Mouse (Mus musculus): ENCODE results near the gene Zfp287. TPM values are rescaled to one million over a fixed set of nuclear protein-coding genes. Genes with fewer than 3 reads are reported as not detected.

Zfp287 gene
- polyA plus RNA-seq, 1 experiment from 2014 or later, result 4.8 TPM

- no peaks in the 10 kb centered on the region for H3K9me3 ChIP-seq (ENCODE audit: control insufficient read depth, low read length)
- WGBS, result 88% methylated on average over 3 of the region's 3 CpGs
- peaks cover 35% of the 10 kb centered on the region for H3K36me3 ChIP-seq (ENCODE audit: control insufficient read depth, insufficient read depth, low read length)
- no peak for ATAC-seq (ENCODE audit: insufficient number of reproducible peaks, insufficient read depth, low FRiP score, low read depth)
- H3K4me1 ChIP-seq (ENCODE audit: control insufficient read depth in 2 of 2, insufficient read depth in 2 of 2, low read length in 2 of 2), result peaks cover 6 to 37% of the 10 kb centered on the region in 2 experiments; a peak in 3 of 4 replicates
- no peak overlapping the region for H3K27ac ChIP-seq (replicated peaks in 1 of 2; ENCODE audit: control insufficient read depth in 1 of 2, insufficient read depth in 1 of 2, low read depth in 2 of 2, low read length in 2 of 2)
- no peak overlapping the region for H3K4me2 ChIP-seq (ENCODE audit: low read length)
- no peak overlapping the region for H3K9ac ChIP-seq (ENCODE audit: low read length)
- no peak overlapping the region for H3K4me3 ChIP-seq (ENCODE audit: control insufficient read depth in 1 of 2, insufficient read depth in 1 of 2, low read depth in 1 of 2, low read length in 2 of 2)
- no peaks in the 10 kb centered on the region for H3K27me3 ChIP-seq (ENCODE audit: control insufficient read depth, insufficient read depth, low read length)
Measured at GRCm38 (mm10) chr11:62652080-62652479, 79.6 kb downstream of the Zfp287 start.

- Histone ChIP-seq H3K9me3 (ENCODE audit: control insufficient read depth, low read length) (no peaks in the 10 kb centered on the region), H3K27me3 (ENCODE audit: control insufficient read depth, insufficient read depth, low read length) (no peaks in the 10 kb centered on the region), H3K9ac (ENCODE audit: low read length) (no peak overlapping the region), H3K27ac (replicated peaks in 1 of 2; ENCODE audit: control insufficient read depth in 1 of 2, insufficient read depth in 1 of 2, low read depth in 2 of 2, low read length in 2 of 2) (no peak overlapping the region), H3K4me2 (ENCODE audit: low read length) (no peak overlapping the region), H3K4me1 (ENCODE audit: control insufficient read depth in 2 of 2, insufficient read depth in 2 of 2, low read length in 2 of 2) (peaks cover 6 to 42% of the 10 kb centered on the region in 2 experiments; a peak in 3 of 4 replicates), H3K36me3 (ENCODE audit: control insufficient read depth, insufficient read depth, low read length) (peaks cover 35% of the 10 kb centered on the region), H3K4me3 (ENCODE audit: control insufficient read depth in 1 of 2, insufficient read depth in 1 of 2, low read depth in 1 of 2, low read length in 2 of 2) (no peak overlapping the region)
- WGBS, result 87% methylated on average over 3 of the region's 3 CpGs
- no peak for ATAC-seq (ENCODE audit: insufficient number of reproducible peaks, insufficient read depth, low FRiP score, low read depth)
Measured at GRCm38 (mm10) chr11:62651563-62651962, 80.1 kb downstream of the Zfp287 start.

Other genes starting within 250 kb of the Zfp287 start
- gene Cenpv, start 192.6 kb downstream of the Zfp287 start, polyA plus RNA-seq (2014; fragmentation: Nextera tagmentation; extraction: Ambion mirVana), result 29.8 and 37.7 TPM in 2 replicates
- 2,716 and 2,876 TPM in 2 replicates for gene Ubb, start 180.7 kb downstream of the Zfp287 start, polyA plus RNA-seq (2014; fragmentation: Nextera tagmentation; extraction: Ambion mirVana)
- gene Trpv2, start 157.4 kb downstream of the Zfp287 start, polyA plus RNA-seq (2014; fragmentation: Nextera tagmentation; extraction: Ambion mirVana), result 3.7 and 4.2 TPM in 2 replicates
- 19.4 and 21.2 TPM in 2 replicates for gene Lrrc75a, start 83.4 kb downstream of the Zfp287 start, polyA plus RNA-seq (2014; fragmentation: Nextera tagmentation; extraction: Ambion mirVana)
- gene Mmgt2, start 83.2 kb downstream of the Zfp287 start, polyA plus RNA-seq (2014; fragmentation: Nextera tagmentation; extraction: Ambion mirVana), result 55.9 and 56.7 TPM in 2 replicates
- not detected in 2 replicates for gene Gm10428, start 21.2 kb upstream of the Zfp287 start, polyA plus RNA-seq (2014; fragmentation: Nextera tagmentation; extraction: Ambion mirVana)
- gene Zfp286, start 57.6 kb upstream of the Zfp287 start, polyA plus RNA-seq (2014; fragmentation: Nextera tagmentation; extraction: Ambion mirVana), result 8.4 and 13.9 TPM in 2 replicates
- gene Trim16, start 88.3 kb upstream of the Zfp287 start, polyA plus RNA-seq (2014; fragmentation: Nextera tagmentation; extraction: Ambion mirVana), result 4.0 and 5.4 TPM in 2 replicates
- gene Fbxw10, start 115.2 kb upstream of the Zfp287 start, polyA plus RNA-seq (2014; fragmentation: Nextera tagmentation; extraction: Ambion mirVana), result 0.11 and 0.14 TPM in 2 replicates
- gene Tvp23b, start 147.6 kb upstream of the Zfp287 start, polyA plus RNA-seq (2014; fragmentation: Nextera tagmentation; extraction: Ambion mirVana), result 46.0 and 49.3 TPM in 2 replicates
- gene Cdrt4, start 219.3 kb upstream of the Zfp287 start, polyA plus RNA-seq (2014; fragmentation: Nextera tagmentation; extraction: Ambion mirVana), result not detected in 2 replicates